Mouse (Mus musculus) cerebellum, adult 9-10 months (tissue): ENCODE data around the gene Disp1.

Experiments
- DNase-seq: peaks from one replicate; pipeline ENCODE4 v3.0.0; 2022

The Disp1 gene

GRCm38 (mm10) chr1:183200926-183201325 is 20.4 kb downstream of the Disp1 start:
- DNase-seq = no peak

- no peak for DNase-seq
Observed at GRCm38 (mm10) chr1:183194763-183195162, 26.6 kb downstream of the Disp1 start.

GRCm38 (mm10) chr1:183194151-183194550 is 27.2 kb downstream of the Disp1 start:
- no peak for DNase-seq

- DNase-seq = no peak
Observed at GRCm38 (mm10) chr1:183191398-183191797, 29.9 kb downstream of the Disp1 start.

GRCm38 (mm10) chr1:183190456-183190855 is 30.9 kb downstream of the Disp1 start:
- no peak for DNase-seq

GRCm38 (mm10) chr1:183189014-183189662 is 32.2 kb downstream of the Disp1 start:
- DNase-seq = no peak

GRCm38 (mm10) chr1:183188115-183189013 is 33.0 kb downstream of the Disp1 start:
- no peak for DNase-seq

- DNase-seq = no peak
Observed at GRCm38 (mm10) chr1:183185560-183185959, 35.8 kb downstream of the Disp1 start.

- DNase-seq = no peak
Observed at GRCm38 (mm10) chr1:183184681-183185080, 36.6 kb downstream of the Disp1 start.

- DNase-seq = no peak
Observed at GRCm38 (mm10) chr1:183183565-183183964, 37.8 kb downstream of the Disp1 start.

- no peak for DNase-seq
Observed at GRCm38 (mm10) chr1:183182641-183183414, 38.5 kb downstream of the Disp1 start.

- no peak for DNase-seq
Observed at GRCm38 (mm10) chr1:183181030-183181395, 40.3 kb downstream of the Disp1 start.

GRCm38 (mm10) chr1:183180301-183181029 is 40.9 kb downstream of the Disp1 start:
- DNase-seq = no peak

- DNase-seq = no peak
Observed at GRCm38 (mm10) chr1:183179316-183179715, 42.0 kb downstream of the Disp1 start.

- no peak for DNase-seq
Observed at GRCm38 (mm10) chr1:183175236-183175635, 46.1 kb downstream of the Disp1 start.

GRCm38 (mm10) chr1:183171095-183171494 is 50.2 kb downstream of the Disp1 start:
- DNase-seq = no peak

GRCm38 (mm10) chr1:183168465-183168864 is 52.9 kb downstream of the Disp1 start:
- no peak for DNase-seq

GRCm38 (mm10) chr1:183167776-183168175 is 53.5 kb downstream of the Disp1 start:
- no peak for DNase-seq

- no peak for DNase-seq
Observed at GRCm38 (mm10) chr1:183166700-183167099, 54.6 kb downstream of the Disp1 start.

GRCm38 (mm10) chr1:183164648-183165071 is 56.7 kb downstream of the Disp1 start:
- no peak for DNase-seq

- DNase-seq = no peak
Observed at GRCm38 (mm10) chr1:183164190-183164580, 57.1 kb downstream of the Disp1 start.

- DNase-seq = no peak
Observed at GRCm38 (mm10) chr1:183163512-183164189, 57.7 kb downstream of the Disp1 start.
